Mouse (Mus musculus) cortical plate, adult 2 months (tissue): Measurements from ENCODE around the gene Mrpl16.

ENCODE experiments used
- CTCF ChIP-seq: fragments of 200-500 bp; IDR thresholded peaks from 2 replicates; pipeline ENCODE4 v1.5.1; 2011; ENCODE audit warnings: mild to moderate bottlenecking, control low read depth, low read length; ENCODE audit not compliant: insufficient read depth; ENCODE audit errors: extremely low read depth
- POLR2A ChIP-seq: fragments of 200-500 bp; IDR thresholded peaks from 2 replicates; pipeline ENCODE4 v1.6.1; 2011; ENCODE audit warnings: mild to moderate bottlenecking, low read length, control low read depth; ENCODE audit not compliant: insufficient read depth; ENCODE audit errors: extremely low read depth

DNA sequence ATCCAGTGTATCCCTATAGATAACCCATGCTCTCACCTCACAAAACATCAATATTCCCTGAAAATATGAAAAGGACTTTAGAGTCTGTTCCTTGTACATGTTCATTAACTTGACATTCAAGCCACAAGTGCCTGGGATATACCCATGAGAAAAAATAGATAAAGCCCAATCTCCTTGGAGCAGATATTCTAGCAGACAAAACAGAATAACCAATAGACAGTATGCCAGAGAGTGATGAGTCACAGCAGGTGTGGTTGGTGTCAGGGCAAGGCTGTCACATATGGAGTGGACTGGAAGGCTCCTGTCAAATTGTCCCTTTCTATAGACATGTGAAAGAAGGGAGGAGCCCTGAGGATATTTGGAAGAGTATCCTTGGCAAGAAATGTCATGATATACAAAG is 24.5 kb upstream of the Mrpl16 start:
- no peak for TF ChIP-seq CTCF
- TF ChIP-seq POLR2A, result no peak
